Mouse (Mus musculus) kidney, embryonic 15.5 days (tissue): Measurements from ENCODE around the gene Cxcl17. TPM values are rescaled to one million over a fixed set of nuclear protein-coding genes. Genes with fewer than 3 reads are reported as not detected.

Experiments used
- polyA plus RNA-seq: library from polyadenylated mRNA; unstranded; fragments of >200 nt; fragmentation: Nextera tagmentation; extraction: Ambion mirVana; gene quantifications from 2 replicates; pipeline ENCODE4 v1.2.1, GENCODE M21; 2015

Cxcl17 gene
- polyA plus RNA-seq, 1 experiment from 2014 or later = 0.84 TPM

Other genes starting within 250 kb of the Cxcl17 start
- gene Pou2f2, start 233.2 kb downstream of the Cxcl17 start, polyA plus RNA-seq = 0.64 and 2.5 TPM in 2 replicates
- gene Dedd2, start 192.3 kb downstream of the Cxcl17 start, polyA plus RNA-seq = 10.2 and 11.7 TPM in 2 replicates
- 2.5 and 2.6 TPM in 2 replicates for gene Zfp526, start 191.5 kb downstream of the Cxcl17 start, polyA plus RNA-seq
- gene Gsk3a, start 175.0 kb downstream of the Cxcl17 start, polyA plus RNA-seq = 10.7 and 12.1 TPM in 2 replicates
- 16.9 and 17.9 TPM in 2 replicates for gene Erf, start 162.1 kb downstream of the Cxcl17 start, polyA plus RNA-seq
- gene Cic, start 145.2 kb downstream of the Cxcl17 start, polyA plus RNA-seq = 28.2 and 32.4 TPM in 2 replicates
- gene Pafah1b3, start 114.9 kb downstream of the Cxcl17 start, polyA plus RNA-seq = 181 and 191 TPM in 2 replicates
- gene Prr19, start 111.5 kb downstream of the Cxcl17 start, polyA plus RNA-seq = 0.90 and 1.0 TPM in 2 replicates
- 0.68 and 0.87 TPM in 2 replicates for gene Tmem145, start 106.8 kb downstream of the Cxcl17 start, polyA plus RNA-seq
- 13.3 and 16.4 TPM in 2 replicates for gene Megf8, start 95.7 kb downstream of the Cxcl17 start, polyA plus RNA-seq
- 2.7 and 4.8 TPM in 2 replicates for gene Cnfn, start 43.2 kb downstream of the Cxcl17 start, polyA plus RNA-seq
- 9.6 and 12.2 TPM in 2 replicates for gene Lipe, start 14.2 kb downstream of the Cxcl17 start, polyA plus RNA-seq
- gene Ceacam1, start 64.7 kb upstream of the Cxcl17 start, polyA plus RNA-seq = 3.9 and 11.4 TPM in 2 replicates
- gene Ceacam2, start 127.0 kb upstream of the Cxcl17 start, polyA plus RNA-seq = 0.09 TPM in 2 replicates
- 3.1 and 3.5 TPM in 2 replicates for gene Erich4, start 203.0 kb upstream of the Cxcl17 start, polyA plus RNA-seq
- 50.0 and 56.1 TPM in 2 replicates for gene Dmac2, start 206.5 kb upstream of the Cxcl17 start, polyA plus RNA-seq
- gene B3gnt8, start 213.8 kb upstream of the Cxcl17 start, polyA plus RNA-seq = 10.4 and 13.6 TPM in 2 replicates
- gene Bckdha, start 246.1 kb upstream of the Cxcl17 start, polyA plus RNA-seq = 65.2 and 70.1 TPM in 2 replicates
- 81.2 and 87.5 TPM in 2 replicates for gene Exosc5, start 246.3 kb upstream of the Cxcl17 start, polyA plus RNA-seq